In the genomic region with DNA sequence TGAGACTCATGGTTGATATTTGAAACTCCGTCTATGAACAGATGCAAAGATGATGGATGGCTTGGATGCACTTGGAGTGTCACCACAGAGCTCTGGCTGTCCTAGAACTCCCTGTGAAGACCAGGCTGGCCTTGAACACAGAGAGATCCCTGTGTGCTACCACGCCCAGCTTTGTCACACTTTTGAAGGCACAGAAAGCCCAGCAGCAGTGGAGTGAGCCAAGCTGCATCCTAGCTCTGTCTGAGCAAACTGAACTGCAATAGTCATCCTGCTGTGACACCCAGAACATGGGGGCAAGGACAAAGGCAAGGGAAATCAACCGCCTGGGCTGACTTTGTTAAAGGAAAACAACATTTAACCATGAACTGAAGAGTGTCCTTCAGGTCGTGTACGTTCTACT, we compare ENCODE assay signal across 24 mouse cellular contexts. TPM values are rescaled to one million over a fixed set of nuclear protein-coding genes. Genes with fewer than 3 reads are reported as not detected.
A peak's percentile ranks its signal among the peaks of the same experiment; 100 is the strongest.
DNase-seq lines count a peak whose midpoint lies in the region; ATAC-seq and TF ChIP-seq lines count a peak whose summit lies in the region.
"Had no signal": no experiment of that assay in that cellular context is flagged by ENCODE, and none has a peak within 500 bp of the region (broad histone marks: within the 10 kb centered on the region; RNA-seq: fewer than 3 reads in every experiment).

No protein-coding gene starts in this region.

- DNase-seq in adrenal gland, adult (ENCODE audit: inconsistent age in 2 of 2, low spot score in 1 of 2), result peak; percentile 89 to 90
- no peak for DNase-seq in adrenal gland, postnatal 4 days (ENCODE audit: low spot score in 2 of 2)
- DNase-seq in midbrain, postnatal 0 days (ENCODE audit: low spot score), result no peak
- peak; percentile 40 for DNase-seq in adrenal gland, postnatal 25 days
- DNase-seq in urinary bladder, postnatal 4 days (ENCODE audit: low spot score in 2 of 2), result no peak
- DNase-seq in heart, adult 9 months (ENCODE audit: low spot score in 2 of 2), result no peak
- DNase-seq: cerebellum, adult 11 months; cerebellum, postnatal 14 days; embryo, embryonic 11 days; gastrocnemius, adult 2 months; heart, postnatal 14 days; kidney, adult 18-20 months; left cerebral cortex, postnatal 4 days; liver; right cerebral cortex, postnatal 25 days; thymus, adult 2 months had no signal

- no peaks in the 10 kb centered on the region for H3K27me3 ChIP-seq in midbrain, embryonic 13.5 days
- no peaks in the 10 kb centered on the region for H3K27me3 ChIP-seq in midbrain, postnatal 0 days (ENCODE audit: insufficient read depth, low read length)
- H3K27me3 ChIP-seq in neural tube, embryonic 15.5 days (replicated peaks), result no peaks in the 10 kb centered on the region
- H3K27me3 ChIP-seq: heart, embryonic 12.5 days; midbrain, embryonic 15.5 days; Patski had no signal

- H3K4me2 ChIP-seq in midbrain, embryonic 13.5 days (replicated peaks), result no peak overlapping the region
- no peak overlapping the region for H3K4me2 ChIP-seq in midbrain, postnatal 0 days (ENCODE audit: low read depth, low read length, poor library complexity, severe bottlenecking)
- no peak overlapping the region for H3K4me2 ChIP-seq in neural tube, embryonic 15.5 days
- H3K4me2 ChIP-seq: heart, embryonic 12.5 days; midbrain, embryonic 15.5 days had no signal

- no peak overlapping the region for H3K4me3 ChIP-seq in midbrain, embryonic 13.5 days (replicated peaks)
- H3K4me3 ChIP-seq in midbrain, postnatal 0 days (ENCODE audit: low read depth, low read length), result no peak overlapping the region
- no peak overlapping the region for H3K4me3 ChIP-seq in neural tube, embryonic 15.5 days (replicated peaks)
- H3K4me3 ChIP-seq: gastrocnemius, adult 2 months; heart, embryonic 12.5 days; midbrain, embryonic 15.5 days had no signal

- TF ChIP-seq CTCF in midbrain, postnatal 0 days (IDR thresholded peaks at IDR 0.05), result no peak

- peaks cover 5% of the 10 kb centered on the region; the same call in 1 of the 2 replicates for H3K9me3 ChIP-seq in midbrain, embryonic 13.5 days
- no peaks in the 10 kb centered on the region for H3K9me3 ChIP-seq in midbrain, postnatal 0 days (ENCODE audit: low read length)
- 0 out of 2 replicates have a peak, but pooled peaks cover 3% of the 10 kb centered on the region for H3K9me3 ChIP-seq in neural tube, embryonic 15.5 days (replicated peaks)
- H3K9me3 ChIP-seq: midbrain, embryonic 15.5 days had no signal

- no peak overlapping the region for H3K27ac ChIP-seq in midbrain, embryonic 13.5 days
- H3K27ac ChIP-seq in midbrain, postnatal 0 days (ENCODE audit: low read depth, low read length), result no peak overlapping the region
- peak overlapping the region; percentile 58 for H3K27ac ChIP-seq in neural tube, embryonic 15.5 days (replicated peaks)
- H3K27ac ChIP-seq: gastrocnemius, adult 2 months; kidney, postnatal 0 days had no signal

- H3K4me1 ChIP-seq in midbrain, embryonic 13.5 days (replicated peaks), result peaks cover 10% of the 10 kb centered on the region; the same call in 1 of the 2 replicates
- H3K4me1 ChIP-seq in midbrain, postnatal 0 days (ENCODE audit: insufficient read depth, low read length), result no peaks in the 10 kb centered on the region
- H3K4me1 ChIP-seq in neural tube, embryonic 15.5 days, result peaks cover 8% of the 10 kb centered on the region
- H3K4me1 ChIP-seq: heart, embryonic 12.5 days; midbrain, embryonic 15.5 days had no signal

- peaks cover 6% of the 10 kb centered on the region; the same call in 1 of the 2 replicates for H3K36me3 ChIP-seq in midbrain, embryonic 13.5 days
- no peaks in the 10 kb centered on the region for H3K36me3 ChIP-seq in midbrain, postnatal 0 days (ENCODE audit: insufficient read depth, low read length)
- no peaks in the 10 kb centered on the region for H3K36me3 ChIP-seq in neural tube, embryonic 15.5 days
- H3K36me3 ChIP-seq: heart, embryonic 12.5 days; midbrain, embryonic 15.5 days had no signal

- H3K9ac ChIP-seq in midbrain, embryonic 13.5 days (replicated peaks), result no peak overlapping the region
- H3K9ac ChIP-seq in midbrain, postnatal 0 days (replicated peaks; ENCODE audit: low read length, poor library complexity, severe bottlenecking), result no peak overlapping the region; the same call in 1 of the 2 replicates
- no peak overlapping the region for H3K9ac ChIP-seq in neural tube, embryonic 15.5 days (replicated peaks)
- H3K9ac ChIP-seq: heart, embryonic 12.5 days; midbrain, embryonic 15.5 days had no signal

- 82% methylated on average over 5 of the region's 5 CpGs for WGBS in midbrain, embryonic 13.5 days
- 67% methylated on average over 4 of the region's 5 CpGs for WGBS in midbrain, postnatal 0 days
- WGBS in neural tube, embryonic 15.5 days, result 35% methylated on average over 5 of the region's 5 CpGs

- ATAC-seq in midbrain, embryonic 13.5 days, result 0 out of 2 replicates have a peak, but pooled peaks have one; percentile 30
- no peak for ATAC-seq in midbrain, postnatal 0 days (ENCODE audit: low FRiP score)
- no peak for ATAC-seq in neural tube, embryonic 15.5 days (ENCODE audit: low FRiP score)
- ATAC-seq: activated CD4-positive, CD25-positive, alpha-beta regulatory T cell, adult 4 months; lung, postnatal 0 days; Patski had no signal

RNA-seq across cellular contexts. Expression of gene Kcnmb4, which starts 57.0 kb away (rescaled TPM):
- 1 to 10 TPM; 8.0 to 8.7 TPM for total RNA-seq in adrenal gland, postnatal 4 days (2021)
- polyA plus RNA-seq in midbrain, embryonic 13.5 days (2015; fragmentation: Nextera tagmentation; extraction: Ambion mirVana), result 12.9 and 13.1 TPM in 2 replicates
- total RNA-seq in midbrain, postnatal 0 days (2014; rRNA removed), result 43.2 and 67.6 TPM in 2 replicates
- polyA plus RNA-seq in midbrain, postnatal 0 days (2015; fragmentation: Nextera tagmentation; extraction: Ambion mirVana), result 19.8 and 21.7 TPM in 2 replicates
- total RNA-seq in adrenal gland, postnatal 25 days (2021), result 1.8 and 2.2 TPM in 2 replicates
- 46.9 and 62.1 TPM in 2 replicates for polyA plus RNA-seq in neural tube, embryonic 15.5 days (2015; fragmentation: Nextera tagmentation; extraction: Ambion mirVana)

Comparison
In these comparisons a context has a peak if more than half of its experiments do, and no peak if none do; other contexts are left out.
1. DNase-seq: peak in adrenal gland, adult (2 of 2) and adrenal gland, postnatal 25 days (single experiment); none in adrenal gland, postnatal 4 days (0 of 2), midbrain, postnatal 0 days (single experiment), urinary bladder, postnatal 4 days (0 of 2) and heart, adult 9 months (0 of 2).